Mouse (Mus musculus) cerebellum, postnatal 14 days (tissue): ENCODE measurements around the gene Evc.

Experiments
- DNase-seq, 2 experiments: peaks; one replicate each; pipeline ENCODE4 v3.0.0; 2021; ENCODE audit warnings: mixed read lengths in 2 of 2

The Evc gene

DNA sequence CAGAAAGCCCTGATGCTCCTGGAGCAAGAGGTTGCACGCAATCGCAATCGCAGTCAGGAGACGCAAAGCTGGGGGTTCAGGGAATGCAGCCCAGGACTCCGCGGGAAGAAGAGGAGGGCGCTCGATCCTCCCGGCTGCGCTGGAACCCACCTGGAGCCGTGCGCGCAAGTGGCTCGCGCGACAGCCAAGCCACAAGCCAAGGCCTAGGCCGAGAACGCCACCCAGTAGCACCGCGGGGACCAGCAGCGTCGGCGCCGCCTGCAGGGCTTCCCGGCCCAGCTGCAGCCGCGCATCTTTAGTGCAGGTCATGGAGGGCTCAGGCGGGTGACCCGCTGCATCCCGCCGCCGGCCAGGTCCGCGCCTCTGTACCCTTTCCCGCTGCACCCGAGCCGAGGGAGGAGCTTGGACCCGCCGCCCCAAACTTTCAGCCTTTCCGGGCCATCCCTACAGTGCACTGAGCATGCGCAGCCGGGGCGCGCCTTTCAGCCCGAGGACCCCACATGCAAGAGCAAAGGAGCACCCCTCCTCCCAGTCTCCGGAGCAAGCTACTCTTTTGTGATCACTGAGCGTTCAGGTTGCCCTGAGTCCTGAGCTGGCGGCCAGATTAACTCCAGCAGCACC lies at the start of gene Evc:
TSS of gene Evc (minus strand) at position 410 of the 621 bp plus-strand sequence.
- peak; percentile 42 to 49 for DNase-seq

DNA sequence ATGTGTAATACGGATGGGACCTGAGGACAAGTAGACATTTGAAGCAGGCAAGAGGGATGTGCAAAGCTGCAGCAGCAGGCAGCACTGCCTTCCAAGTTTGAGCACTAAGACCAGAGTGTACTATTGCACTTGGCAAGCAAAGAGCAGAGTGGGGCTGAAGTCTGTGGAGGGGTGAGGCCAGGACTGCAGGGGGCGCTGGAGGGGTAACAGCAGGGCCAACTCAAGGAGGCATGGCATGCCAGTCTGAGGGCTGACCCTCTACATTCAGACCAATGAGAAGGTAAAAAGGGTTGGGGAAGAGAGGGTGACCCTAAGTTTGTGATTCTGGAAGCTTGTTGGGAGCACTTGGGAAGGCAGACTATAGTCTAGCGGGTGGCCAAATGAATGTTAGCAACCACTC lies 46.9 kb upstream of the Evc start:
- no peak for DNase-seq

DNA sequence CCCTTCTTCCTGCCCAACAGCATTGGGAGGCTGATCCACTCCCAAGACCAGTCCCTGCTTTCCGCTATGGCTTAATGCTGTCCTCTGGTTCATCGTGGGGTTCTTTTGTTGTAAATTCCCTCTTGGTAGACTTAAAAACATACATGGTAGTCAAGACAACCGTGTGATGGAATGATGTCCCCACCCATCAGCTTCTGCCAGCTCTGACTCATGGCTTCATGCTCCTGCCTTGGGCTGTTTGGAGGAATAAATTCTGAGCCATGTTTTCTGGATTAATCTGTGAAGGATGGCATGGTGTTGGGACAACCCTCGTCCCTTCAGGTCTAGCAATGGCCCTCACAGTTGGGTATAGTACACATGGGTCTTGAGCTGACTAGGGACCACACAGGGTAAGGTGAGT lies 43.9 kb upstream of the Evc start:
- DNase-seq: no peak

DNA sequence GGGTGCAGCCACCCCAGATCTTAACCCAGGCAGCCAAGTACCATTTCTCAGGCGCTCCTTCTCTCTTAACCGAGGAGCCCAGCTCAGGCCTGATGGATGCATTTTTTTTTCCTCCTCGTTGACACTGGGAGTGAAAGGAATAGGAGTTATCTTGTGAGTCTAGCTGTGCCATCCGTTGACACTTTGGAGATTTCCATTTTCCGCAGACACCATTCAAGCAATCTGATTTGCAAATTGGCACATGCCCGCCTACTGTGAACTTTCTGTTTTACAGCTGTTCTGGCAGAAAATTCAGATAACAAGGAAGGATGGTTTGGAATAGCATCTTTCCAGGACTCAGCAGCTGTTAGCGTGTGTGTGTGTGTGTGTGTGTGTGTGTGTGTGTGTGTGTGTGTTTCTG lies 40.7 kb upstream of the Evc start:
- no peak for DNase-seq

DNA sequence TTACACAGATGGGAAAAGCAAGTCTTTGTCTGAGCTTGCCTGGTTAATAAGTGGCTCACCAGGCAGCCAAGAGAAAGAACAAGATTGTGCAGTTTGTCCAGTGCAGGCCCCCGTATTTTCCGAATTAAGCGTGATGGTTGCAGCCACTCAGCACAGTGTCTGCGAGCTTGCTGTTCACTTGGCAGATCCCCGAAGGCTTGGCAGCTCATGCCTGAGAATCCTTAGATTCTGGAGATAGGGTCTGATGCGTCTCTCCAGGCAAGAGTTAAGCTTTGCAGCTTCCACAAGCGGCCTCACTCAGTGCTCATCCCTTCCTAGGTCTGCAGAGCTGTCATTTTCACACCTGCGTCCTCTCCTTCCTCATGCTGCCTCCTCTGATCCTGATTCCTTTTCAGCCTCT lies 32.1 kb upstream of the Evc start:
- peak; percentile 66 to 71 for DNase-seq

DNA sequence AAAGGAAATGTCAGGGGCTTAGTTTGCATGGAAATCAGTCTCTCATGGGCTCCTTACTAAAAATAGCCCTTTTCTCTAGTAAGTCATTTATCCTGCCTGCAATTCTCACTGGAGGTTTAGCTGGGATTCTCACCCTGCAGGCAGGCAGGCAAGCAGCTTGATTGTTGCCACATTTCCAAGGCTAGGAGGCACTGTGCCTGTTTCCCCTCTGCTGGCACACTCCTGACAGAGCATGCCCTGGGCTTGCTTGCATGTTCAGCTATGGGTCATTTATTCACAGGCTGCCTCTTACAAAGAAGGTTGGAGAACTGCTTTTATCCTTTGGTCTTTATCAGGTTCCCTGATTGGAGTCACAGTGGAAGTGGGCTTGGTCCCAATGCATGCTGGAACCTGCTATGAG lies 29.1 kb upstream of the Evc start:
- DNase-seq: peak; percentile 29 to 35

DNA sequence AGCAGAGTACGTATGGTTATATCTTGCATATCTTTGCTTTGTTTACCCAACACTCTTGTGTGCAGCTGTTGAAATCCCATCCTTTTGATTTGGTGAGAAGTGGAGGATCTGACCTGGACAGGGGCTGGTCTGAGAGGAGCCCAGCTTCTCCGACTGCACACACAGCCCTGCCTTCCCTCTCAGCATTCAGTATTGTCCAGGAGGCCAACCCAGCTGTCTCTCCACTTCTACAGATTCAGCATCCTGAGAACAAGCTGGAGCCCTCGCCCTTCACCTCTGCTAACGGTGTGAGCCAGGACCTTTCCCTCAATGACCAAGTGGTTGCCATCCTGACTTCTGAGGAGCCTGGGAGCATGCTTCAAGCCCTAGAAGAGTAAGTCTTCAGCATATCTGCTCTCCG lies 26.6 kb upstream of the Evc start:
- no peak for DNase-seq

DNA sequence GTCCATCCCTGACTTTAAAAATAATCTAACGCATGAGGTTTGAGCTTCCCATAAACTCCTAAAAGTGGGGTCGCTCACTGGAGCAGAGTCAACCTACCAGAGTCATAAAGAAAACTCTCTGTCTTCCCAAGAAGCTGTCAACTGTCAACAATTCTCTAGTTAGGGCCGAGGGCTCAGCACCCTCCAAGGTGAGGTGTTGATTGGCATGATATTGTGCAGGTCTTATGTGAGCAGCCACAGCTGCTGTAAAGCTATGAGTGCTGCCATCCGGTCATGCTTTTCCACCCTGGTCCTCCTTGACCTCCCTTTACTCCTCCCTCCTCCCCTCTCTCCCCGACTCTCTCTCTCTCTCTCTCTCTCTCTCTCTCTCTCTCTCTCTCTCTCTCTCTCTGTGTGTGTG lies 25.9 kb upstream of the Evc start:
- no peak for DNase-seq

DNA sequence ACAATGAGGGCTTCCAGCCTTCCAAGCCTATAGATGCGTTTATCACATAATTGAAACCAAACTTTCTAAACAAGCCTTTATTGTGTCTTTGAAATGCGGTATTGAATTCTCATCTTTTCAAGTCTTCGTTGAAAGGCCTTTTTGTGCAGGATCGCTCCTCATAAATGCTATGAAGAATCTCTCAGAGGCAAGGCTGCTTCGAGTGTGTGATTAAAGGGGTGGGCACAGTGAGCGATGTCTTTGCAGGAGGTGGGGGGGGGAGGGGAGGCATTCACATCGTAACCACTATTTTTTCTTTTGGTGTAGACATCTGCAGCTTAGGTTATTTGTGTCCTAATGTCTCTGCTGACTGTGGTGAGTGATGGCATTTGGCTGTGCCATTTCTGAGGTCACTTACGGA lies 19.3 kb upstream of the Evc start:
- DNase-seq: no peak

DNA sequence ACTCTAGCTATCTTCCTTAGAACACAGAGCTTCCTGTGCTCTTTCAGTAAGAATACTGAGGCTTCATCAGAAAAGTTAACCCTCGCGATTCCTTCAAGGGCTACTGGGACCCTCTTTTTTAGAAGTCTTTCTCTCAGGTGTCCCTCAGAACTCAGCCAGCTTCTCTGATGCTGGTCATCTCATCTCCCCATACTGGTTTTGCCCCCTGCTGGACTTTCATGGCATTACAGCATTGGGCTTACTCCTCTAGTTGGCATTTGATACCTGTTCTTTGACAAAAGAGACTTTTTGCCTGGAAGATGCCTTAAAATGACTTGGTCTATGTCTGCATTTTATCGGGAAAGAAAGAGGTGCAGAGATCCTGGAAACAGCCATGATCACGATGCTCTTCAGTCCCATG lies 17.7 kb upstream of the Evc start:
- DNase-seq: peak; percentile 69 to 82

DNA sequence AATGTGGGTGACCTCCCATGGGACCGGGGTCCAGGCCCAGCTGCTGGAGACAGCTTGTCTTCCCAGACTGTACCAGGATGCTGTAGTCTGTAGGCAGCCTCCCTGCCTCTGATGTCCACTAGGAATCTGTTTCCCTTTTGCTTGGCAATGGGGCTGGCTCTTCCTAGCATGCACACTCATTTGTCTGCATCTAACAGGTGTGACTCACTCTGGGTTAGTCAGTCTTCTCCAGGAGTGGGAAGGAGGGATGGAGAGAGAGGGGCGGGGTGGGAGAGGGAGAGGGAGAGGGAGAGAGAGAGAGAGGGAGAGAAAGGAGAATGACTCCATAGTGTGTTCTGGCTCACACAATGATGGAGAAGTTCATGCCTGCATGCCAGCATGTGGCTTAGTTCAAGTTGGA lies 15.1 kb upstream of the Evc start:
- DNase-seq: no peak

DNA sequence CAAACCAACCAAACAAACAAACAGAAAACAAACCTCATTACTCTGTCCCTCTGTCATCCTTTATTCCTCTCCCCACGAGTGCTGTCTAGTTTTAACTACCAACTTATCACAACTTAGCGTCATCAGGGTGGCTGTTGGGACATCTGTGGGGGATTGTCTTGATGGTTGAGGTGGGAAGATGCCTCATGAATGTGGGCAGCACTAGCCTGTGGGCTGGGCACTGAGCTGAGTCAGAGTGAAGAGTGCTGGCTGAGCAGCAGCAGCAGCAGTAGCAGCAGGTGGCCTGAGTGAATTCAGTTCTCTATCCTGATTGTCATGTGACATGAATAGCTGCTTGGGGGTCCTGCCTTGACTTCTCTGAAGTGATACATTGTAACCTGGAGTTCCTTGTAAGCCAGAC lies 7.3 kb upstream of the Evc start:
- DNase-seq: no peak

DNA sequence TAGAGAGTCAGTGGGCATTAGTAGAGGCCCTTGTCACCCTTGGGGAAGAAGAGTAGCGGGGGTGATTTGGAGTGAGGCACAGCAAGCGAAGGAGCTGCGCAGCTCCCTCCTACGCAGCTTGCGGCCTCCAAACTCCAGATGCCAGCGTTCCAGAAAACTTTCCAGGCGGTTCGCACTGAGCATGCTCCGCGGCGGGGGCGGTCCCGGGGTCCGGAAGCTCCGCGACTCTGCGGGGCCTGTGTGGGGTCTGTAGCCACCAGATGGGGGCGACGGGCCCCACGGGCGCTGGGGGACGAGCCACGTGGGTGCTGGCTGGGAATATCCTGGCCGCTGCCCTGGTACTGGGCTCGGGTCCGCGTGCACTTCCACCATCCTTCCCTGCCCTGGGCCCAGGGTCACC lies 1.6 kb upstream of the Evc start, which contains the start of gene Evc2:
TSS of gene Evc2 (plus strand) at position 212 of the 400 bp plus-strand sequence.
- DNase-seq: peak in 1 of 2 experiments; percentile 29

DNA sequence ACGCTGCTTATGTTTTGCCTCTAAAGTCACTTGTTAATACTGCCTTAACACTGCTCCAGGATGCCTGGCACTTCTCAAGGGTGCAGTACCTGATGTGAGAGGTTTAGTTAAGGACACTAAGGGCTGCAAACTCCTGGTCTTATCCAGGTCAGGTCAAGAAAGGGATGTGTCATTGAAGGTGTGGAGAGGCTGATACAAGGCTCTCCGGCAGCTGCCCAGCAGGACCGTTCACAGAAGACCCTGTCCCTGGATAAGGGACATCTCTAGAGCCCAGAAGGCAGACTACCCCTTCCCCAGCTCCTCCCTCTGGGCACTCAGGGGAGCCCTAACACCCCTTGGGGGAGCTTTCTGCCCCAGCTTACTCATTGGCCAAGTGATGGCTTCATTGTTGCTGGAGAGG lies 1.0 kb upstream of the Evc start:
- no peak for DNase-seq

DNA sequence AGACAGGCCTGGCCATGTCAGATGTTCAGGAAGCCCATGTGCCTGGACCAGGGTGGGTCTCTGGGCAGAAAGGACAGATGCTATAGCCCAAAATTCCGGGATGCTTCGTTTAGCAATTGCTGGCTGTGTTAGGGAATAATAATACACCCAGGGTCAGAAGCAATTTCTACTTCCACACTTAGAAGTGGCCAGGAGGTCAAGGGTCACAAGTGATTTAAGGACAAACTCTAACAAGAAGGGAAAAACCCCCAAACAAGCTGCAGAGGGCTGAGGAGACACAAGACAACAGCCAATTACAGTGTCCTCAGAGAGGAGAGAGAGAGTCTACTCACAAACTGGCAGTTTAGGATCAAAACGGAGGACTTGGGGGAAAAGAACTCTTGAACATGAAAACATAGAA lies 1.6 kb downstream of the Evc start:
- DNase-seq: no peak

DNA sequence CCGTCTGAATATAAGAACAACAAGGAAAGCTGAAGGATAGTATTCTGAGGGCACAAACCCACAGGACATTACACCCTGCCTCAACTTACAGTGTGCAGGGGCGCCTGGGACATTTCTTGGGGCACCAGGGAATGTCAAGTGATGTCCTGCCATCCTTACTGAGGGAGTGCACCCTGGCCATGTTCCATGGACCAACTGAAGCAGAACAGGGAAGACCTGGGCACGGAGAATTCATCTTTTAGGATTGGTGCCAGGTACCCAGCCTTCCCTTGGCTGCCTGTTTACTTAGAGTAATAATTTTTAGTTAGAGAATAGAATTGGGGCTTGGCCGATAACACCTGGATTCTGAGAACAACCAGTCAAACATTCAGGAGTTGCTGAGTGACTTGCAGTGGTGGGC lies 4.6 kb downstream of the Evc start:
- DNase-seq: peak; percentile 50 to 53

DNA sequence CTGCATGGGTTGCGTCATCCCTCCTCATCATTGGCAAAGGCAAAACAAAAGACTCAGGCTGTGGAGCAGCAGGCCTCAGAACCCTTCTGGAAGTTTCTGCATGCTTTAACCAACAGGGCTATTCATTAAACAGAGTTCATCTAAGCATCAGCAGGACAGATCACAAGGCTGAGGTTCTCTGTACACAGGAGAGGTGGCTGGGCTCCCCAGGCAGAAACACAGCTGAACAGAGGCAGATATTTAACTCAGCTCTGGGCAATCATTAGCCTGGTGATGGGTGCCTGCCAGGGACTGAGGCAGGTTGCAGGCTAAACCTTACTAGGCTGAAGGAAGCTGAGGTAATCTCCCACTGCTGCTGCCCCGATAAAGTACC lies 5.6 kb downstream of the Evc start:
- no peak for DNase-seq

DNA sequence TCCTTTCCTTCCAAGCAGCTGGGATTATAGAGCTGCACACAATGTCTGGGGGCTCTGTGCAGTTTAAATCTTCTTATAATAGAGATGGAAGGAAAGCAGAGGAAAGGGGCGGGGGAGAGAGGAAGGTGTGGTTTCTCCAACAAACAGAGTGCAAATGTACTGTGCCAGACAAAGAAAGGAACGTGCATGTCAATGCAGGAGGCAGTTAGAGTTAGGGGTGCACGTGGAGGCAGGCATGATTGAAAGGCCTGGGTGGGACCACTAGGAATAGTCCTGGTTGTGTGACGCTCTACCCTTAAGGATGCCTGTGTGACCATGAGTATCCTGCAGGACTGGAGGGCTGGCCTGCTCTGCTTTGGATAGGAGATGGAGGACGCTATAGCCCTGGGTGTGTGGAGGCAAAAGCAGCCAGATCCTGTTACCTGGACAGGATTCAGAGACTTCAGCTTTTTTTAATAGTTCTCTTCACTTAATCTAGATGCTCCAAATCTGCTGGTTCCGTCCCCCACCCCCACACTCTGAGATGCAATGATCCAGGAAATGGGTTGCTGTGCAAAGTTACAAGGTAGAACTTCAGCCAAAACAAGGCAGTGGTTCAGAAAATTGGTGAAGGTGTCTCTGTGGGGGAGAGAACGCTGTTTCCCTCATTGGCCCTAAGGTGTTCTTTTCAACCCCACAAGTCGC lies 6.1 kb downstream of the Evc start:
- no peak for DNase-seq

DNA sequence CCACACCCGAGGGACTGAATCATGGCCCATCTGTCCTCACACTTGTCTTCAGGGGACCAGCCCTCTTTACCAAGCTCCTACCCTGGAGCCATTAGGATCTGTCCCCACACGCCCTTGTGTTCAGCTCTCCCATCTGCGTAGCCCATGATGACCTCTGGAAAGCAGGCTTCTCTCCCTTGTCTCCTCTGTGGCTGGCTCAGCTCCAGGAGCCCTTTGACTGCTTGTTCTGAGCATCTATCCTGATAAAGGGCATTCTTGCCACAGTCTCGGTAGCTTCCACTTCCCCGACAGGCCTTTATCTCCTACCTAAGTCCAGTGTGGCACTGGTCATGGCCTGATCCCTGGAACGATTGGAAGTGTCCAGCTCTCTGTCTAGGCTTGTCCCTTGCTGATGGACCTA lies 10.0 kb downstream of the Evc start:
- DNase-seq: peak in 1 of 2 experiments; percentile 27

DNA sequence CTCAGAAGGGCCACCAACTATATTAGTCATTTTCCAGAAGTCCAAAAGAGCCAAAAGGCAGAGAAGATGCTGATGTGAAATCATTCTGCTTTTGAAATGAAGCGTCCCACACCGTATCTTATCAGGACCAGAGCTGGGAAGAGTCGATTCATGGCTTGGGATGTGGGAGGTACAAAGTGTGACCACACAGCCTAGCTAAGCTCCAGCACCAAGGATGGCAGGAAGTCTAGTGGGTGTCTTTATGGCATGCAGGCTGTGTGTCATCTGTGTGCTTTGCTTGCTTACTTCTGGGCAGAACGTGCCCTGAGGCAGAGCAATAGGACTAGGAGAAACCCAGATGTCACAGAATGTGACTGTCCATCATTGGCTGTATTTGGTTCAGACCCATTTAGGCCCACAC lies 15.9 kb downstream of the Evc start:
- DNase-seq: no peak

DNA sequence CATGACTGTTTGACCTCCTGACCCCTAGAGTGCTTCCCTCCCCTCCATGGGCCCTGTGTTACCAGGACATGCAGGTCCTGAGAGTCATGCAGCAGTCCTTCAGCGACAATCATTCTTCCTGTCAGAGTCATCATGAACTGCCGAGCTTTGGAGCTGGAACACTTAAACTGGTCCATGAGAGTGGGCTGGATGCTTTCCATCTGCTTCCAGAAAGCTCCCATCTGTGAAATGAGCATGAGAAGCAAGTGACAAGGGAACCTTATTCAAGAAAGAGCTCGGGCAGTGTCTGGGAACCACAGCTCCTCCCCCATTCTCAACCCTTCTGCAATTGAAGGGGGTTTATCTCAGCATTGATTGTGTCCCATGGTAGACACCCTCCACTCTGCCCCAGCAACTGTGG lies 16.5 kb downstream of the Evc start:
- no peak for DNase-seq

DNA sequence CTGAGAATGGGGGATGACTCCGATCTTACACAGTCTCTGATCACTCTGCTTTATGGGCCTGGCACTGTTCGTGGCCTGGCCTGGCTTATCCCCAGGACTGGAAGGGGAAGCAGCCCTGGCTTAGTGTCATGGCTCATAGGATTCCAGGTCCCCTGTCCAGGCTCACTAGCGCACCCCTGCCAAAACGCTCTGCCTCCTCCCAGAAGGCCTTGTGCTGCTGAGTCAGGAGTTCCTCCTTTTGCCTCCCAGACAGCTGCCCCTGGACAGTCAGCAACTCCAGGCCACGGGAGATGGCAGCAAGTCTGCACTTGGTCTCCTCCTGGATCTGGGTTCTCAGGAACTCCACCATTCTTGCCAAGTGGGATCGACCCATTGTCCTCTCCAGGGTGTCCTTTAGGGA lies 18.0 kb downstream of the Evc start:
- no peak for DNase-seq

DNA sequence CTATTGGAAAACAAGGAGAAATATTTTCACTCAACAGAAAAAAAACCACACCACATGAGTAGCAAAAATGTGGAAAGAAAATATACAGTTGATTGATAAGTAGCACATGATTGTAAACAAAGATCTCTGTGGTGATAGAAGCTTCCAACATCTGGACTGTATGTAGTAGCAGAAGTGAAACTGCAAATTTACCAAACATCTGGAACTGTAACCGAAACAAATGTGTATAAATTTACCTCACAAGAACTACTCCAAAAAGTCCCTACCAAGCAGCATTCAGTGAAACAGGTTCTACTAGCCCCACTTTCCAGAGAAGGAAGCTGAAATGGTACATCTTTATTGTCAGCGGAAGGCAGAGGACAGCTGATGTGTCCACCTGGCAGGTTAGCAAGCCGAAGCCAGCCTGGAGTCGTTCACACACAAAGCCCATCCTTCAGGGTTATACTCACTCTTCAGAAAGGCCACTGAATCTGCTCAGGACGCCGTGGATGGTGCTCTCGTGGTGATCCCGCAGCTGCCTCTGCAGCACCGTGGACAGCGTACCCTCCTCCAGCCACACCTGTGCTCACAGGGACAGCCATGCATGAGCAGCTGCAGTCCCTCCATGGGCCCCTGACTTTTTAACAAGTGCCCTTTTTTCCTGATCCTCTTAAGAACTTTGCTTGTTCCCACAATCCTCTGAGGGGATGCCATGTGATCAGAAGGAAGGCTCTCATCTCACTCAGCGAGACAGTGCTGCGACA lies 23.5 kb downstream of the Evc start:
- DNase-seq: no peak

DNA sequence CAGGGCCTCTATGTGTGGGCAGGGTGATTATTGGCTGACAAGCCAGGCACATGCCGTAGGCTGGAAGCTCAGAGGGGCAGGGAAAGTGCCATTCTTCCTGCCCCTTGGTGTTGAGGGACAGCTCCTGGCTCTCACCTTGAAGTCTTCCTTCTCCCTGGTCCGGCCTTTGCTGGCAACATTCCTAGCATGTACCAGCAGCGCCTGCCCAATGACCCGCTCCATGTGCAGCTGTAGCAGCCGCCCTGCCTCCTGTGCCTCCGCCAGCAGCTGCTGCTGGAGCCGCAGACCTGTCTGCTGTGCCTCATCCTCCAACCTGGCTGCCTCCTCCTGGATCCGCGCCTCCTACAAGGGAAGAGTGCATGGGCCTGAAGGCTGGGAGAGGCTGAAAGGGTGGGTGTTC lies 26.7 kb downstream of the Evc start:
- DNase-seq: peak in 1 of 2 experiments; percentile 19
